Mouse (Mus musculus) kidney, adult 2 months (tissue): ENCODE results near the gene Arhgef11. TPM values are rescaled to one million over a fixed set of nuclear protein-coding genes. Genes with fewer than 3 reads are reported as not detected.

Experiments used
- DNase-seq: peaks from one replicate; pipeline ENCODE4 v3.0.0; 2021
- H3K27ac ChIP-seq: fragments of 200-500 bp; 2 replicates; pipeline ENCODE4 v1.5.1; 2012; ENCODE audit warnings: low read depth, low read length, control low read depth, inconsistent platforms; ENCODE audit not compliant: insufficient read depth
- H3K27me3 ChIP-seq: fragments of 200-500 bp; replicated peaks from 2 replicates; pipeline ENCODE4 v1.6.1; 2012; ENCODE audit warnings: mild to moderate bottlenecking, moderate library complexity, low read length, inconsistent platforms; ENCODE audit not compliant: control insufficient read depth, insufficient read depth
- H3K36me3 ChIP-seq: fragments of 200-500 bp; 2 replicates; pipeline ENCODE4 v1.6.1; 2012; ENCODE audit warnings: mild to moderate bottlenecking, moderate library complexity, low read length, inconsistent platforms; ENCODE audit not compliant: control insufficient read depth, insufficient read depth
- H3K4me1 ChIP-seq: fragments of 200-500 bp; 2 replicates; pipeline ENCODE4 v1.6.1; 2011; ENCODE audit warnings: low read length; ENCODE audit not compliant: control insufficient read depth, insufficient read depth
- H3K4me3 ChIP-seq: fragments of 200-500 bp; 2 replicates; pipeline ENCODE4 v1.5.1; 2011; ENCODE audit warnings: mild to moderate bottlenecking, low read depth, low read length, control low read depth; ENCODE audit not compliant: insufficient read depth
- CTCF ChIP-seq: fragments of 200-500 bp; conservative IDR thresholded peaks from 2 replicates; pipeline ENCODE4 v1.5.1; 2011; ENCODE audit warnings: low read depth, mild to moderate bottlenecking, control low read depth, low read length, moderate library complexity, mixed read lengths; ENCODE audit not compliant: insufficient read depth, insufficient read length
- POLR2A ChIP-seq: fragments of 200-500 bp; IDR thresholded peaks from one replicate; pipeline ENCODE4 v1.6.1; 2011; ENCODE audit warnings: low read depth, low read length, control low read depth
- WGBS: fragments of 180-500 bp; shearing (Covaris S2); methylation state at CpG from one replicate; pipeline ENCODE4 v1.1.7; 2018; 5-methylcytosine and 5-hydroxymethylcytosine counted together
- polyA plus RNA-seq: library from polyadenylated mRNA; depleted of rRNA; stranded (reverse); fragments of >200 nt; gene quantifications from 2 replicates; pipeline ENCODE4 v1.2.3, GENCODE M21; 2012

Gene Arhgef11
- polyA plus RNA-seq, 1 experiment, result 35.4 TPM

DNA sequence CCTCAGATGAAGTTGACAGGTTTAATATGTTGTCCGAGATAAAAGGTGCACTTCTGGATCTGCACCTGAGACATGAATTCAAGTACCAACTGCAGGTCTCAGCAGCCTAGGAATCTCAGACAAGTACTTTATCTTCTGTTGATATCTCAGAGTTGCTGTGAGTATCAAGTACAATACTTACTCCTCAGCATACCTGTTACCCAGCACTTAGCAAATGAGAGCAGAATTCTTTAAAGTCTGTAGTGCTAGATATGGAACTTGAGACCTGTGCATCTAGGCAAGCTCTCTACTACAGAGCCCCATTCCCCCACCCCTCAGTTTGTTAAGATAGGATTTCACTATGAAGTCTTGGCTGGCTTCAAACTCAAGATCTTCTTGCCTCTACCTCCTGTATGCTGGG, 43.9 kb downstream of the Arhgef11 start:
- H3K27me3 ChIP-seq, result no peaks in the 10 kb centered on the region
- TF ChIP-seq POLR2A (no peak), CTCF (no peak)
- no peak for DNase-seq
- no peak overlapping the region for H3K4me3 ChIP-seq
- no peaks in the 10 kb centered on the region for H3K36me3 ChIP-seq
- H3K4me1 ChIP-seq, result 0 out of 2 replicates have a peak, but pooled peaks cover 3% of the 10 kb centered on the region
- 89% methylated on average over 1 of the region's 1 CpGs for WGBS
- H3K27ac ChIP-seq, result no peak overlapping the region

DNA sequence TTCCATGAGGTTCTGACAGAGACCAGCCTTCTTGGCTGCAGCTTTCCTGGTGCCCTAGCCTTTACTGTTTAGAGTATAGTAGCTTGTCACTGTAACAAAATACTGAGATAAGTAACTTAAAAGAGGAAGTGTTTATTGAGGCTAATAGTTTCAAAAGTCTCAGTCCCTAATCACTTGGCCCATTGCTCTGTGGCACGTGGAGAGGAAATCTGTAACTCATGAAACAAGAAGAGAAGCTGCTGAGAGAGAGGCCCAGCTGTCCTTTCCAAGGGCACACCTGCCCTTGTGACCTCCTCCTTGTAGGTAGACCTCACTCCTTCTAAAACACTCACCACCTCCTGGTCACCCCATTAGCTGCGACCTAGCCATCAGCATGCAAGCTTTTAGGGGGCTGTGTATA, 101.2 kb downstream of the Arhgef11 start:
- Histone ChIP-seq H3K4me3 (no peak overlapping the region), H3K27me3 (no peaks in the 10 kb centered on the region), H3K4me1 (no peaks in the 10 kb centered on the region), H3K27ac (no peak overlapping the region), H3K36me3 (peaks cover 7% of the 10 kb centered on the region)
- no peak for TF ChIP-seq POLR2A
- no peak for TF ChIP-seq CTCF
- WGBS, result 72% methylated on average over 2 of the region's 2 CpGs
- no peak for DNase-seq

DNA sequence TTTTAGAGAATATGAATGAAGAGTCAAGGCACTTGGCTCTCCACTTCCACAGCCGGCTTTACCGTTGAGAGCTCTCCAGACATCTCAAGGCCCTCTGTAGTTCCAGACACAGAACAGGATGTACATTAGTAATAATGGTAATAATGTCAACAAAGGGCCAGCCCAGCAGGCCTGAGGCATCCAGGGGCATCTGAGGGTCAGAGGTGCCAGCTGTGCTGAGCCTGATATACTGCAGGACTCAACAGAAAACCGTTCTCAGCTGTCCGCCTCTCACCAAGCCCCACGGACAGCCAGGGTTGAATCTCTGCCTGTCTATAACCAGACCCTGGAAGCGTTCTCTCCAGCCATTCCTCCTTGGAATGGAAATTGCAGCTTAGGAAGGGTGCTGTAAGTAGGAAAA, 107.2 kb downstream of the Arhgef11 start:
- no peak overlapping the region for H3K4me3 ChIP-seq
- no peaks in the 10 kb centered on the region for H3K4me1 ChIP-seq
- peaks cover 6% of the 10 kb centered on the region for H3K36me3 ChIP-seq
- no peak overlapping the region for H3K27ac ChIP-seq
- WGBS, result 73% methylated on average over 6 of the region's 6 CpGs
- no peak for TF ChIP-seq CTCF
- H3K27me3 ChIP-seq, result no peaks in the 10 kb centered on the region
- DNase-seq, result no peak

DNA sequence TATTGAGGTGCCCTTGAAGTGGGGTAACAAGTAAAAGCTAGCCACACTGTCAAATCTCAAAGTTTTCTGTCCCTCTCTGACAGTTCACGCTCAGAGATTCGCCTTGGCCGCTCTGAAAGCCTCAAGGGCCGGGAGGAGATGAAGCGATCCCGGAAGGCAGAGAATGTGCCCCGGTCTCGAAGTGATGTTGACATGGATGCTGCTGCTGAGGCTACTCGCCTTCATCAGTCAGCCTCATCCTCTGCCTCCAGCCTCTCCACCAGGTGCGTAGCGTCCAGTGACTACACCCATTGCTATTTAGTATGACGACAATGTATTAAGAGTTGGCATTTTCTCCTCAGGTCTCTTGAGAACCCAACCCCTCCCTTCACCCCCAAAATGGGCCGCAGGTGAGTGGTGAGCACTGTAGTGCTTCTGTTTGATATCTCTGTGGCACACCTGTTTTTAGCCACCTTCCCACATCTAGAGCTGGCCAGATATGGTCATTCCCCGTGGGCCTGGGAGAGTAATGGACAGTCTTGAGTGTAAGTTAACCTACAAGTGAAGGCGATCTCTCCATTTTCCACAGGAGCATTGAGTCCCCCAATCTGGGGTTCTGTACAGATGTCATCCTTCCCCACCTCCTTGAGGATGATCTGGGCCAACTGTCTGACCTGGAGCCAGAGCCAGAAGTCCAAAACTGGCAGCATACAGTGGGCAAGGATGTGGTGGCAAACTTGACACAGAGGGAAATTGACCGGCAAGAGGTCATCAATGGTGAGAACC, 108.2 kb downstream of the Arhgef11 start:
- no peak for DNase-seq
- H3K4me1 ChIP-seq, result no peaks in the 10 kb centered on the region
- H3K4me3 ChIP-seq, result no peak overlapping the region
- H3K27ac ChIP-seq, result no peak overlapping the region
- H3K36me3 ChIP-seq, result peaks cover 6% of the 10 kb centered on the region
- no peak for TF ChIP-seq POLR2A
- no peak for TF ChIP-seq CTCF
- 98% methylated on average over 16 of the region's 16 CpGs for WGBS
- H3K27me3 ChIP-seq, result no peaks in the 10 kb centered on the region

DNA sequence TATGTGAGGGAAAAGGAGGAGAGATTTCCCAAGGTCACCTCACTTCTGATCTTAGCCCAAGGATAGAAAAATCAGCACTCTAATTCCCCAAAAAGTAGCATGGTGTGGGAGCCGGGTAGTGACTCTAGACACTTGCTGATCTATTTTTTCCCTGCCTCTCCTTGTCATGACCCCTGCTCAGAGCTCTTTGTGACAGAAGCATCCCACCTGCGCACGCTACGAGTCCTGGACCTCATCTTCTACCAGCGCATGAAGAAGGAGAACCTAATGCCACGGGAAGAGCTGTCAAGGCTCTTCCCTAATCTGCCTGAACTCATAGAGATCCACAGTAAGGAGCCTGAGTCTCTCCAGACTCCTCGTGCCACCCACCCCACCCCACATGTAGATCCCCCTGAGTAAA, 108.8 kb downstream of the Arhgef11 start:
- no peak overlapping the region for H3K4me3 ChIP-seq
- DNase-seq, result no peak
- TF ChIP-seq CTCF, result no peak
- no peak for TF ChIP-seq POLR2A
- no peaks in the 10 kb centered on the region for H3K4me1 ChIP-seq
- H3K27ac ChIP-seq, result no peak overlapping the region
- H3K36me3 ChIP-seq, result peaks cover 6% of the 10 kb centered on the region
- no peaks in the 10 kb centered on the region for H3K27me3 ChIP-seq
- 99% methylated on average over 7 of the region's 7 CpGs for WGBS

DNA sequence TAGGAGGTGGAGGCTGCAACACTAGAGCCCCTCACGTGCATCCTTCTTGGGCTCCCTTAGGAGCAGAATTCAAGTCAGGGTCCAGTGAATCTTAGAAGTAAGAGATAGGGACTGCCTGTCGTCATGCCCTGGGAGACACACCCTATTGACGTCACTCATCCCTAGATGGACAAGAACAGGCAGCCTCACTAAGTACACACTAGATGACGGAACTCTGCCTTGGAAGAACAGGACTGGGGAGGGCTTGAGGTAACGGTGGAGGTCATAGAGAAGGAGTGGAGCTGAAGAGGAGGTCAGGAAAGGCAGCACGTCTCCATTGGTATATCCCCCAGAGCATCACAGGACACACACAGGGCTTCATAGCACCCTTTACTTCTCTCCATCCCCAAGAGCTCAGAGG, 111.3 kb downstream of the Arhgef11 start:
- Histone ChIP-seq H3K4me3 (no peak overlapping the region), H3K4me1 (no peaks in the 10 kb centered on the region), H3K27ac (no peak overlapping the region), H3K36me3 (peaks cover 4% of the 10 kb centered on the region), H3K27me3 (no peaks in the 10 kb centered on the region)
- TF ChIP-seq POLR2A, result no peak
- TF ChIP-seq CTCF, result no peak
- DNase-seq, result no peak
- WGBS, result 80% methylated on average over 6 of the region's 6 CpGs

DNA sequence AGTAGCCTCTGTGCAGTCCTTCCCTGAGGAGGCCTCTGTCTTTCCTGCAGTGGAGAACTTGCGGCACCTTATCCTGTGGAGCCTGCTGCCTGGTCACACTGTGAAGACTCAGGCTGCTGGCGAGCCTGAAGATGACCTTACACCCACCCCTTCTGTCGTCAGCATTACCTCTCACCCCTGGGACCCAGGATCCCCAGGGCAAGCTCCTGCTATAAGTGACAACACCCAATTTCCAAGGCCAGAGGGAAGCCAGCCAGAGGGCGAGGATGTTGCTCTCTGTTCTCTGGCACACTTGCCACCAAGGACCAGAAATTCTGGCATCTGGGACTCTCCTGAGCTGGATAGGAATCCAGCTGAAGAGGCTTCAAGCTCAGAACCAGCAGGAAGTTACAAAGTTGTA, 115.7 kb downstream of the Arhgef11 start:
- DNase-seq, result no peak
- Histone ChIP-seq H3K4me1 (no peaks in the 10 kb centered on the region), H3K4me3 (no peak overlapping the region), H3K36me3 (peaks cover 3% of the 10 kb centered on the region), H3K27ac (no peak overlapping the region), H3K27me3 (no peaks in the 10 kb centered on the region)
- WGBS, result 84% methylated on average over 4 of the region's 4 CpGs
- TF ChIP-seq POLR2A (no peak), CTCF (no peak)
